Mouse (Mus musculus): ENCODE results near the gene Fitm1. TPM values are rescaled to one million over a fixed set of nuclear protein-coding genes. Genes with fewer than 3 reads are reported as not detected.

Fitm1 gene
- total and polyA plus RNA-seq, 3 experiments = not detected

DNA sequence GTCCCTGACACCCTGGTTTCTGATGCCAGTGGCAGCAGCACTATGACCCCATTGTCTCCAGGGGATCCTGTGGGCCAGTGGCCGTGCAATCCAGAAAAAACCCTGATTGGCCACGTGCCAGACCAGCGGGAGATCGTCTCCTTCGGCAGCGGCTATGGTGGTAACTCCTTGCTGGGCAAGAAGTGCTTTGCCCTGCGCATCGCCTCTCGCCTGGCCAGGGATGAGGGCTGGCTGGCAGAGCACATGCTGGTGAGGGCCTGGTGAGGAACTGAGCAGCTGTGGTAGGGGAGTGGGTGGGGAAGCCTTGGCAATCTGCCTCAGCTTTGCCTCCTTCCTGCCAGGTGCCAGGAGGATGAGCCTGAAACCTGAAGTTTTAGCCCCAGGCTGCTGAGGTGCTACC is 31.1 kb upstream of the Fitm1 start:
- dilution Hi-C loops (cut with MboI; ENCODE audit: extremely low pct_ligation_motif_present, extremely low pct_unique_long_range_greater_than_20kb, low sequenced_read_pairs) (no loop called here), in situ Hi-C loops (cut with MboI; ENCODE audit: low pct_ligation_motif_present, low pct_unique_long_range_greater_than_20kb, low sequenced_read_pairs) (no loop called here)
- Histone ChIP-seq H3K4me3 (replicated peaks in 1 of 3; ENCODE audit: low read depth in 2 of 3, low read length in 2 of 3, poor library complexity in 1 of 3) (no peak overlapping the region), H3K9me3 (replicated peaks; ENCODE audit: low read length) (no peaks in the 10 kb centered on the region), H3K9ac (ENCODE audit: insufficient read depth, low read depth) (no peak overlapping the region), H3K79me2 (replicated peaks; ENCODE audit: control insufficient read depth, extremely low read depth, insufficient read depth, poor library complexity, severe bottlenecking) (peaks cover 22% of the 10 kb centered on the region), H3K4me2 (ENCODE audit: insufficient read depth, low read depth, poor library complexity, severe bottlenecking) (no peak overlapping the region), H3K4me1 (ENCODE audit: control insufficient read depth in 1 of 2, insufficient read depth in 2 of 2) (peaks cover 11 to 49% of the 10 kb centered on the region in 2 experiments), H3K36me3 (replicated peaks in 1 of 2; ENCODE audit: control insufficient read depth in 1 of 2, insufficient read depth in 1 of 2, low read length in 1 of 2) (peaks cover 72 to 80% of the 10 kb centered on the region in 2 experiments), H3K27ac (ENCODE audit: insufficient read depth, low read depth) (no peak overlapping the region), H3K27me3 (replicated peaks) (no peaks in the 10 kb centered on the region)
- no peak for DNase-seq (ENCODE audit: extremely low read depth)
- TF ChIP-seq MXI1 (IDR thresholded peaks at IDR 0.05; ENCODE audit: low read depth, low read length) (no peak), IRF4 (IDR thresholded peaks at IDR 0.05; ENCODE audit: low read depth, low read length) (no peak), EP300 (IDR thresholded peaks at IDR 0.05; ENCODE audit: low read length) (no peak), ZNF384 (IDR thresholded peaks at IDR 0.05; ENCODE audit: low read depth, low read length) (no peak), MAFK (IDR thresholded peaks at IDR 0.05; ENCODE audit: insufficient replicate concordance, low read length) (no peak), ZKSCAN1 (IDR thresholded peaks at IDR 0.05; ENCODE audit: borderline replicate concordance, low read depth, low read length) (no peak)

DNA sequence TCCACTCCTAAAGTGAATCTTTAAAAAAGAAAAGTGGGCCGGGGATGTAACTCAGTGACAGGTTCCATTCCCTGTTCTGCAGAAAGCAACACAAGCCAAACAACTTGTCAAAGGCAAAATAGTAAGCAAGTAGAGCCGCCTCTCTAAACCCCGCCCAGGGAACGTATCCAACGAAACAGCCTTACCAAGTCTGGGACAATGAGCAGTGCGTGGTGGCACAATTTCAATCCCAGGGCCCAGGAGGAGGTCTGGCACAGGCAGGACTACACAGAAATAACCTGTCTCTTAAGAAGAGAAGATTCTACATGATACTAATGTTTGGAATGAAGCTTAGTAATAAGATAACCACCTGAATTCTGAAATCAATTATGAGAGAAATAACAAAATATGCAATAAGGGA is 25.2 kb upstream of the Fitm1 start:
- H3K79me2 ChIP-seq (replicated peaks; ENCODE audit: control insufficient read depth, extremely low read depth, insufficient read depth, poor library complexity, severe bottlenecking) = no peaks in the 10 kb centered on the region
- no peak for TF ChIP-seq RCOR1 (conservative IDR thresholded peaks at IDR 0.05; ENCODE audit: low read depth, low read length)
- TF ChIP-seq CHD2 (IDR thresholded peaks at IDR 0.05; ENCODE audit: low read length) = no peak
- no peak for TF ChIP-seq MEF2A (IDR thresholded peaks at IDR 0.05; ENCODE audit: borderline replicate concordance, low read depth, low read length)
- no peak for TF ChIP-seq KAT2A (IDR thresholded peaks at IDR 0.05; ENCODE audit: insufficient replicate concordance, low read length)
- TF ChIP-seq ETS1 (conservative IDR thresholded peaks at IDR 0.05; ENCODE audit: low read depth, low read length) = no peak
- TF ChIP-seq GABPA (IDR thresholded peaks at IDR 0.05; ENCODE audit: insufficient replicate concordance, low read depth, low read length) = no peak
- TF ChIP-seq ZMIZ1 (IDR thresholded peaks at IDR 0.05; ENCODE audit: low read depth, low read length) = no peak
- TF ChIP-seq ZC3H11A (IDR thresholded peaks at IDR 0.05; ENCODE audit: low read depth, low read length) = no peak
- TF ChIP-seq HCFC1 (IDR thresholded peaks at IDR 0.05; ENCODE audit: low read depth, low read length) = no peak
- no peak for TF ChIP-seq TCF12 (IDR thresholded peaks at IDR 0.05; ENCODE audit: low read depth, low read length)
- no peak for TF ChIP-seq MAFK (IDR thresholded peaks at IDR 0.05; ENCODE audit: insufficient replicate concordance, low read length)
- no peak for TF ChIP-seq CHD1 (IDR thresholded peaks at IDR 0.05; ENCODE audit: low read depth, low read length)
- no peak for TF ChIP-seq BHLHE40 (IDR thresholded peaks at IDR 0.05; ENCODE audit: low read depth, low read length)
- TF ChIP-seq RAD21 (IDR thresholded peaks at IDR 0.05; ENCODE audit: low read depth, low read length) = no peak
- TF ChIP-seq MAZ (IDR thresholded peaks at IDR 0.05; ENCODE audit: low read depth, low read length) = no peak
- no peak for TF ChIP-seq PAX5 (IDR thresholded peaks at IDR 0.05; ENCODE audit: low read length)
- TF ChIP-seq USF2 (conservative IDR thresholded peaks at IDR 0.05; ENCODE audit: low read depth, low read length) = no peak
- TF ChIP-seq IRF4 (IDR thresholded peaks at IDR 0.05; ENCODE audit: low read depth, low read length) = no peak
- no peak for TF ChIP-seq POLR2A (IDR thresholded peaks at IDR 0.05; ENCODE audit: low read depth, low read length)
- no peaks in the 10 kb centered on the region for H3K27me3 ChIP-seq (replicated peaks)
- no peak overlapping the region for H3K27ac ChIP-seq (ENCODE audit: insufficient read depth, low read depth)
- peaks cover 43 to 62% of the 10 kb centered on the region in 2 experiments for H3K36me3 ChIP-seq (replicated peaks in 1 of 2; ENCODE audit: control insufficient read depth in 1 of 2, insufficient read depth in 1 of 2, low read length in 1 of 2)
- no peaks in the 10 kb centered on the region for H3K9me3 ChIP-seq (replicated peaks; ENCODE audit: low read length)
- dilution Hi-C loops (cut with MboI; ENCODE audit: extremely low pct_ligation_motif_present, extremely low pct_unique_long_range_greater_than_20kb, low sequenced_read_pairs) (no loop called here), in situ Hi-C loops (cut with MboI; ENCODE audit: low pct_ligation_motif_present, low pct_unique_long_range_greater_than_20kb, low sequenced_read_pairs) (no loop called here)
- peaks cover 0 to 17% of the 10 kb centered on the region in 2 experiments; a peak in 2 of 4 replicates for H3K4me1 ChIP-seq (ENCODE audit: control insufficient read depth in 1 of 2, insufficient read depth in 2 of 2)
- no peak overlapping the region for H3K4me3 ChIP-seq (replicated peaks in 1 of 3; ENCODE audit: low read depth in 2 of 3, low read length in 2 of 3, poor library complexity in 1 of 3)
- no peak for DNase-seq (ENCODE audit: extremely low read depth)
- no peak overlapping the region for H3K9ac ChIP-seq (ENCODE audit: insufficient read depth, low read depth)
- no peak overlapping the region for H3K4me2 ChIP-seq (ENCODE audit: insufficient read depth, low read depth, poor library complexity, severe bottlenecking)
